Mouse (Mus musculus): ENCODE data around the gene Wfdc5. TPM values are rescaled to one million over a fixed set of nuclear protein-coding genes. Genes with fewer than 3 reads are reported as not detected.

Wfdc5 gene
- polyA plus RNA-seq, 1 experiment from 2014 or later = not detected

GRCm38 (mm10) chr2:164180124-164180523 is 2.4 kb downstream of the Wfdc5 start:
- 0 out of 2 replicates have a peak, but pooled peaks cover 3% of the 10 kb centered on the region for H3K27me3 ChIP-seq (ENCODE audit: control insufficient read depth, insufficient read depth, low read length)
- no peak overlapping the region for H3K9ac ChIP-seq
- no peak for ATAC-seq (ENCODE audit: low FRiP score)
- DNase-seq (ENCODE audit: low spot score) = no peak
- H3K4me3 ChIP-seq (replicated peaks; ENCODE audit: low read length) = no peak overlapping the region
- H3K4me1 ChIP-seq (replicated peaks; ENCODE audit: control insufficient read depth, insufficient read depth, low read length) = no peaks in the 10 kb centered on the region
- no peak overlapping the region for H3K4me2 ChIP-seq (replicated peaks)
- no peak overlapping the region for H3K27ac ChIP-seq
- no peaks in the 10 kb centered on the region for H3K36me3 ChIP-seq (replicated peaks; ENCODE audit: control insufficient read depth, insufficient read depth)
- 39% methylated on average over 3 of the region's 3 CpGs for WGBS
- no peaks in the 10 kb centered on the region for H3K9me3 ChIP-seq (ENCODE audit: control insufficient read depth, low read length)

GRCm38 (mm10) chr2:164177831-164178230 is 4.7 kb downstream of the Wfdc5 start:
- 92% methylated on average over 5 of the region's 5 CpGs for WGBS
- 0 out of 2 replicates have a peak, but pooled peaks cover 7% of the 10 kb centered on the region for H3K27me3 ChIP-seq (ENCODE audit: control insufficient read depth, insufficient read depth, low read length)

GRCm38 (mm10) chr2:164175850-164176249 is 6.7 kb downstream of the Wfdc5 start:
- H3K36me3 ChIP-seq (replicated peaks; ENCODE audit: control insufficient read depth, insufficient read depth) = no peaks in the 10 kb centered on the region
- H3K4me1 ChIP-seq (replicated peaks; ENCODE audit: control insufficient read depth, insufficient read depth, low read length) = 0 out of 2 replicates have a peak, but pooled peaks cover 3% of the 10 kb centered on the region
- H3K27ac ChIP-seq = no peak overlapping the region
- no peak overlapping the region for H3K9ac ChIP-seq
- no peak overlapping the region for H3K4me3 ChIP-seq (replicated peaks; ENCODE audit: low read length)
- no peak overlapping the region for H3K4me2 ChIP-seq (replicated peaks)
- ATAC-seq (ENCODE audit: low FRiP score) (no peak), DNase-seq (ENCODE audit: low spot score) (no peak)
- H3K27me3 ChIP-seq (ENCODE audit: control insufficient read depth, insufficient read depth, low read length) = peaks cover 19% of the 10 kb centered on the region
- no peaks in the 10 kb centered on the region for H3K9me3 ChIP-seq (ENCODE audit: control insufficient read depth, low read length)
- WGBS = 76% methylated on average over 3 of the region's 3 CpGs

More at GRCm38 (mm10) chr2:164177831-164178230, 4.7 kb downstream of the Wfdc5 start:
- Histone ChIP-seq H3K9ac (no peak overlapping the region), H3K27ac (no peak overlapping the region), H3K36me3 (replicated peaks; ENCODE audit: control insufficient read depth, insufficient read depth) (no peaks in the 10 kb centered on the region), H3K4me2 (replicated peaks) (no peak overlapping the region), H3K4me1 (replicated peaks; ENCODE audit: control insufficient read depth, insufficient read depth, low read length) (no peaks in the 10 kb centered on the region), H3K4me3 (replicated peaks; ENCODE audit: low read length) (no peak overlapping the region), H3K9me3 (ENCODE audit: control insufficient read depth, low read length) (no peaks in the 10 kb centered on the region)
- no peak for DNase-seq (ENCODE audit: low spot score)
- ATAC-seq (ENCODE audit: low FRiP score) = no peak

DNA sequence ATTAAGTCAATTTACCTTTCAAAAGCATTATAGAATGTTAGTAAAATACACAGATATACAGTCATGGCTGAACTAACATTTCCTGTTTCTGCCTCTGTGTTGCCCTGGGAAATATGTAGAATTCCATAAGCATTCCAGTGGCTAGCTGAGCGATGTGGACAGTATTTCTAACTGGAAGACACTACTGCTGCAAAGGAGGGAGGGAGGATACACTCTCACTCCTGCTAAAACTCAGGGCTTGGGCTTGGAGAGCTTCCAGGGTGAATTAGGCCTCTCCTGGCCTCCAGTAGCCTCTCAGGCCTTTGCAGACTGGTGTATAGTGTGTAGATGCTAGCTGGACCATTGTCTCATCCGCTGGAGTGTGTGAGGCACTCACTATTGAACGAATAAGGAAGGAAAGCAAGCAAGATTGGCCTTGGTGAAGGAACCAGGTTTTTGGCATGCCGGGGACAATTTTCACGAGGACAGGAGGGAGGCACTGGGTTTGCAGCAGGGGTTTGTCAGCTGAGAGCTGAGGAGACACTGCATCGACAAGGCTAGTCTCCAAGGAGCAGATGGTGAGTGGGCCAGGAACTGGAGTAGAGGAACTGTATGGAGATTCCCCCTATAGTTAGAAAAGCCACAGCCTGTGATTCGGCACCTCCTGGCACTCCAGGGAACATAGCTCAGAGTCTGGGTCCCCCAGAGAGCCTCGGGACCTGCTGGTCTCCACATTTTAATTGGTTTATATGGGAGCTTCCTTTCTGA is 7.7 kb downstream of the Wfdc5 start:
- no peak for DNase-seq (ENCODE audit: low spot score)
- Histone ChIP-seq H3K4me2 (replicated peaks) (no peak overlapping the region), H3K9ac (no peak overlapping the region), H3K36me3 (replicated peaks; ENCODE audit: control insufficient read depth, insufficient read depth) (no peaks in the 10 kb centered on the region), H3K4me1 (replicated peaks; ENCODE audit: control insufficient read depth, insufficient read depth, low read length) (peaks cover 9% of the 10 kb centered on the region; the same call in 1 of the 2 replicates), H3K4me3 (replicated peaks; ENCODE audit: low read length) (no peak overlapping the region), H3K27me3 (ENCODE audit: control insufficient read depth, insufficient read depth, low read length) (peaks cover 30% of the 10 kb centered on the region), H3K9me3 (ENCODE audit: control insufficient read depth, low read length) (no peaks in the 10 kb centered on the region), H3K27ac (no peak overlapping the region)
- ATAC-seq (ENCODE audit: low FRiP score) = no peak
- WGBS = 78% methylated on average over 8 of the region's 8 CpGs

DNA sequence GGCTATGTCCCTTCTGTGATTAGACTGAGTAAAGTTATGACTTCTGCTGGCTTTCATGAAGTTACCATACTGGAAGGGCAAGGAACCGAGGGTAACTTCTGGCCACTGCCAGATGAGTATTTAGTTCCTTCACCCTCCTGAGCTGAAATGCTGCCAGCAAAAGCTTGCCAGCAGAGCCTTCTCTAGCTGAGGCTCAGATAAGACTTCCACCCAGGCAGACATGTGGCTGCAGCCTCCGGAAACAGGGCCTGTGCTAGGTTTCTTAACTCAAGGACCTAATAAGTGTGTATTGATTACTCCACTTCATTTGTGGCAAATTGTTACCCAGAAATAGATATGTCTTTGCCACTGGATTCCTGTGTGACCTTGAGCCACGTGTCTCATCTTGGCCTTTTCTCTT is 9.1 kb downstream of the Wfdc5 start:
- Histone ChIP-seq H3K27me3 (ENCODE audit: control insufficient read depth, insufficient read depth, low read length) (peaks cover 44% of the 10 kb centered on the region), H3K9ac (no peak overlapping the region), H3K9me3 (ENCODE audit: control insufficient read depth, low read length) (no peaks in the 10 kb centered on the region), H3K4me2 (replicated peaks) (no peak overlapping the region), H3K27ac (no peak overlapping the region), H3K4me3 (replicated peaks; ENCODE audit: low read length) (no peak overlapping the region), H3K4me1 (replicated peaks; ENCODE audit: control insufficient read depth, insufficient read depth, low read length) (peaks cover 12% of the 10 kb centered on the region), H3K36me3 (replicated peaks; ENCODE audit: control insufficient read depth, insufficient read depth) (no peaks in the 10 kb centered on the region)
- ATAC-seq (ENCODE audit: low FRiP score) (no peak), DNase-seq (ENCODE audit: low spot score) (no peak)
- 78% methylated on average over 3 of the region's 3 CpGs for WGBS

DNA sequence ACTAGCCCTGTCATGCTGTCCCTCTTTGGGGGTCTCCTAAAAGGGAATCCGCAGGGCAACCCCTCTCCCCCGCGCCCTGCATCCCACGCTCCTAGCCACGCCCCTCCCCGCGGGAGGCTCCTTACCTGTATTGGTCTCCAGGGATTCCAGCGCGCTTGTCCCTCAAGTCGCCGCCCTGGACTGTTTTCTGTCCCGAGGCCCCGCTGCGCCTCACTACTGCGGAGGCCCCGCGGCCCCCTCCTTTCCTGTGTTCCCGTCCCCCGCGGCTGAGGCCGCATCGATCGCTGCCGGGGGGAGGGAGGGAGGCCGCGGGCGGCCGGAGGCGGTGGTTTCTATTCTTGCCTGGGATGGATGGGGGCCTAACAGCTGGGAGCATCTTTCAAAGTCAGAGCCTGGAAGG is 11.6 kb downstream of the Wfdc5 start, which contains the start of gene Kcns1:
Gene Kcns1, minus strand, starts transcription at position 212 of the 400 bp plus-strand sequence.
- Histone ChIP-seq H3K27ac (no peak within 1 kb of the TSS), H3K4me1 (replicated peaks; ENCODE audit: control insufficient read depth, insufficient read depth, low read length) (peaks cover 18% of the 10 kb centered on the region), H3K4me2 (replicated peaks) (peak within 1 kb of the TSS; percentile 53), H3K27me3 (ENCODE audit: control insufficient read depth, insufficient read depth, low read length) (peaks cover 66% of the 10 kb centered on the region), H3K36me3 (replicated peaks; ENCODE audit: control insufficient read depth, insufficient read depth) (no peaks in the 10 kb centered on the region), H3K4me3 (replicated peaks; ENCODE audit: low read length) (peak within 1 kb of the TSS; percentile 28), H3K9me3 (ENCODE audit: control insufficient read depth, low read length) (no peaks in the 10 kb centered on the region), H3K9ac (peak within 1 kb of the TSS; percentile 39)
- WGBS = under 1% methylated on average over 29 of the region's 29 CpGs
- DNase-seq (ENCODE audit: low spot score) (no peak), ATAC-seq (ENCODE audit: low FRiP score) (no peak)

GRCm38 (mm10) chr2:164170326-164170725 is 12.2 kb downstream of the Wfdc5 start:
- Histone ChIP-seq H3K27ac (no peak overlapping the region), H3K9me3 (ENCODE audit: control insufficient read depth, low read length) (no peaks in the 10 kb centered on the region), H3K9ac (no peak overlapping the region; the same call in 1 of the 2 replicates), H3K4me3 (replicated peaks; ENCODE audit: low read length) (no peak overlapping the region; the same call in 1 of the 2 replicates), H3K4me2 (replicated peaks) (peak overlapping the region; percentile 53), H3K27me3 (ENCODE audit: control insufficient read depth, insufficient read depth, low read length) (peaks cover 68% of the 10 kb centered on the region), H3K4me1 (replicated peaks; ENCODE audit: control insufficient read depth, insufficient read depth, low read length) (peaks cover 18% of the 10 kb centered on the region), H3K36me3 (replicated peaks; ENCODE audit: control insufficient read depth, insufficient read depth) (no peaks in the 10 kb centered on the region)
- no peak for DNase-seq (ENCODE audit: low spot score)
- ATAC-seq (ENCODE audit: low FRiP score) = no peak
- 3% methylated on average over 11 of the region's 11 CpGs for WGBS

DNA sequence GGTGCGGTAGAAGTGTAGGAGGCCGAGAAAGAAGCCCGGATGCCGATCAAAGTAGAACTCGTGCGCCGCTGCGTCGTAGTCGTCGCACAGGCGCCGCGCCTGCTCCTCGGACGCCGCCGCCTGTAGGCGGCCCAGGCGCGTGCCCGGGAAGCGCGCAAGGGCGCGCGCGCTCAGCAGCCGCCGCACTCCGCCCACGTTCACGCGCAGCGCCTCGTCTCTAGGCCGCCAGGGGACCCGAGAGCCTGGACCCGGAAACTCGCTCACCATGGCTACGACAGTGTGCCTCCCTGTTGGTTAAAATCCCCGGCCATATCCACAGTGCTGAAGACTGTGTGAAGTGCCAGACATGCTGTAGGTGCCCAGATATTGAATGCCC is 14.0 kb downstream of the Wfdc5 start:
- H3K27ac ChIP-seq = no peak overlapping the region
- peak overlapping the region; percentile 31; the same call in 1 of the 2 replicates for H3K9ac ChIP-seq
- ATAC-seq (ENCODE audit: low FRiP score) = peak; percentile 40; the same call in 1 of the 2 replicates
- H3K4me1 ChIP-seq (replicated peaks; ENCODE audit: control insufficient read depth, insufficient read depth, low read length) = peaks cover 18% of the 10 kb centered on the region
- H3K9me3 ChIP-seq (ENCODE audit: control insufficient read depth, low read length) = no peaks in the 10 kb centered on the region
- peak overlapping the region; percentile 63 for H3K4me2 ChIP-seq (replicated peaks)
- H3K4me3 ChIP-seq (replicated peaks; ENCODE audit: low read length) = peak overlapping the region; percentile 36
- peak; percentile 35 for DNase-seq (ENCODE audit: low spot score)
- no peaks in the 10 kb centered on the region for H3K36me3 ChIP-seq (replicated peaks; ENCODE audit: control insufficient read depth, insufficient read depth)
- peaks cover 68% of the 10 kb centered on the region for H3K27me3 ChIP-seq (ENCODE audit: control insufficient read depth, insufficient read depth, low read length)
- WGBS = 6% methylated on average over 42 of the region's 42 CpGs

- WGBS = 13% methylated on average over 87 of the region's 90 CpGs
- H3K9me3 ChIP-seq (ENCODE audit: control insufficient read depth, low read length) = no peaks in the 10 kb centered on the region
- ATAC-seq (ENCODE audit: low FRiP score) (peak; percentile 71), DNase-seq (ENCODE audit: low spot score) (no peak)
- H3K9ac ChIP-seq = peak overlapping the region; percentile 31; the same call in 1 of the 2 replicates
- no peaks in the 10 kb centered on the region for H3K36me3 ChIP-seq (replicated peaks; ENCODE audit: control insufficient read depth, insufficient read depth)
- no peak overlapping the region for H3K27ac ChIP-seq
- H3K4me3 ChIP-seq (replicated peaks; ENCODE audit: low read length) = peak overlapping the region; percentile 36
- peaks cover 64% of the 10 kb centered on the region for H3K27me3 ChIP-seq (ENCODE audit: control insufficient read depth, insufficient read depth, low read length)
- H3K4me1 ChIP-seq (replicated peaks; ENCODE audit: control insufficient read depth, insufficient read depth, low read length) = peaks cover 18% of the 10 kb centered on the region
- peak overlapping the region; percentile 63 for H3K4me2 ChIP-seq (replicated peaks)
Measured at GRCm38 (mm10) chr2:164167752-164168570, 14.6 kb downstream of the Wfdc5 start.

Data from hindbrain, embryonic 14.5 days (tissue).